Mouse (Mus musculus) spleen, adult 12 weeks (tissue): Measurements from ENCODE around the gene Iqcn.

ENCODE experiments used
- DNase-seq: peaks from one replicate; pipeline ENCODE4 v3.0.0; 2022; ENCODE audit warnings: low spot score

Gene Iqcn

DNA sequence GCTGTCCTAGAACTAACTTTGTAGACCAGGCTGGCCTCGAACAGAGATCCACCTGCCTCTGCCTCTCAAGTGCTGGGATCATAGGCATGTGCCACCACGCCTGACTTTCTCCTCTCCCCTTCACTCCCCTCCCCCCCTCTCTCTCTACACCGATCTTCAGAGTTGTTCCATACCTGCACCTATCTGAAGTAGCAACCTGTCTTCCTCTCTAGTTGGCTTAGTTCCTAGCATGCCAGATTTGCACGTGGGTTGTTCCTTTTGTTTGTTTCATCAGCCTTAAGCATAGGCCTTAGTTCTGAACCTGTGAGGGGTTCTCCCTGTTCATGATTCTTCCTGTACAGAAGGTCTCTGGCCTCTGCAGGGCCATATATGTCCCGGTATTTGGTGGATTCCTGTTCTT, 34.4 kb downstream of the Iqcn start:
- DNase-seq, result no peak

DNA sequence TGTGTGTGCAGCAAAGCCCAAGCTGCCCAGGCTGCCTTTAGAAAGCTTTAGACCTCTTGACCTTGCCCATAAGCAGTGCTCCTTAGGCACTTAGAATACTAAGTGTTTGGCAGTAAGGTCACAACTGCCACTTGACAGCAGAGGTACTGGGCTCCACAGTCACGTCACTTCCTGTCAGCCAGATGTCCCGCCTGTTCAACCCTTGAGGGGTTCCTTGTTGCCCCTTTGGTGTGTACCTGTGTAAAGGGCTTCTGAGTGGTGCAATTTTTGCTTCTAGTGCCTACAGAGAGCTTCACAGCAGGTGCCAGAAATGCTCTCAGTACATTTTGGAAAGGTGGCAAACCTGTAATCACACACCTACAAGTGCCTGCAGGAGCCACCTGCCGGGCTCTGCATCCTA, 35.0 kb downstream of the Iqcn start:
- no peak for DNase-seq

DNA sequence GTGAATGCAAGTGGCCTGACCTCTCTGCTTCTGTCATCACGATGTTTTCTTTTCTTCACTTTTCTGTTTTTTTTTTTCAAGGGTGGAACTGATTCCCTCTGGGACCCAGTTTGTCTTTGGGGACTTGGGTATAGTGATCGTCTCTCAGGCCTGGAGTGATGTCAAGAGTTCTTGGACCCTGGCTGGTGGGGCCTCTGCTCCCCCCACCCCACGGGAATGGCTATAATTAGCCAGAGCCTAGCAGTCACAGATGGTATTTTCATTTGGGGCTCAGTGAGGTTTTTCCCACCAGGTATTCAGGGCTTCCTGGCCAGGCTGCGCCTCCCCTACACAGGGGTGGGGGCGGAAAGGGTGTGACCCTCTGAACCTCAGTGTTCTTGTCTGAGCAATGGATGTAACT, 38.4 kb downstream of the Iqcn start:
- no peak for DNase-seq

DNA sequence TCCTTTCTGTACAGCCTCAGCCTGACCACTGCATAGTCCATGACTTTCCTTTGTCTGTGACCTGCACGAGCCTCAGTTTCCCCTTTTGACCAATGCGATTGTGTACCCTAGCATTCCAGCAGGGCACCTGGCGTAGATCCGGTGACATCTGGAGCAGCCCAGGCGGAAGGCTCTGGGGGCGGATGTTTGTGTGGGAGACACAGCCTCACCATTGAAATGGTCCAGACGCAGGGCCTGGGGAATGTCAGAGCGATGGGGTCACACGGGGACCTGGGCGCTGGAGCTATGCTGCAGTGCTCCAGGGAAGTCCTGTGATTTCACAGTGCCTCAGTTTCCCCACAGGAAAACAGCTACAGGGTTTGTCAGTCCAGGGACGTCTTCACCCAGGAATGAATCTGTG, 38.9 kb downstream of the Iqcn start:
- DNase-seq, result no peak

DNA sequence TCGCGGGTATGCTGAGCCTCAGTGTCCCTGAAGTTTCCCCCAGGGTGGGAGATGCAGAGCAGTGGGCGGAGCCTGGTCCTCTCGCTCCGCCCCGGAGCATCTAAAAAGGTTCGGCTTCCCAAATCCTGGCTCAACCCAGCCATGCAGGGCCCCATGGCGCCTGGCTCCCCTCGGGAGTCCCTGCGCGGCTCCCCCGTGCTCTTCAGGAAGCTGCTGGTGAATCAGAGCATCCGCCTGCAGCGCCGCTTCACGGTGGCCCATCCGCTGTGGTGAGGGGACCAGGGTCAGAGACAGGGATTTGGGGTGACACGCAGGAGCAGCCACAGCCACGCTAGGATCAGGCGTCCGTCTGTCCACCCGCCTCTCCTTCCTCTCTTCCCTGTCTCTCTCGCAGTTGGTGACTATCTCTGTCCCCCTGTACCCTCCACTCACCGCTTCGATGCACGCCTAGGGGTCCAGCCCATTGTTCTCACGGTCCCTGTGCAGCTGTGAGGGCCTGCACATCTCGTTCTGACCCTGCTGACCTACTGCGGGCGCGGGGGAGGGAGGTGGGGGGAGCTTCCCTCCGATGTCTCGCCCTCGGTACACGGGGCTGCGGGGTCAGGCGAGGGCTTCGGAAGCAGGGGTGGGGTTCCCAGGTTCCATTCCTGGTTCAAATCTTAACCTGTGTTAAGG, 39.9 kb downstream of the Iqcn start:
- DNase-seq, result no peak

DNA sequence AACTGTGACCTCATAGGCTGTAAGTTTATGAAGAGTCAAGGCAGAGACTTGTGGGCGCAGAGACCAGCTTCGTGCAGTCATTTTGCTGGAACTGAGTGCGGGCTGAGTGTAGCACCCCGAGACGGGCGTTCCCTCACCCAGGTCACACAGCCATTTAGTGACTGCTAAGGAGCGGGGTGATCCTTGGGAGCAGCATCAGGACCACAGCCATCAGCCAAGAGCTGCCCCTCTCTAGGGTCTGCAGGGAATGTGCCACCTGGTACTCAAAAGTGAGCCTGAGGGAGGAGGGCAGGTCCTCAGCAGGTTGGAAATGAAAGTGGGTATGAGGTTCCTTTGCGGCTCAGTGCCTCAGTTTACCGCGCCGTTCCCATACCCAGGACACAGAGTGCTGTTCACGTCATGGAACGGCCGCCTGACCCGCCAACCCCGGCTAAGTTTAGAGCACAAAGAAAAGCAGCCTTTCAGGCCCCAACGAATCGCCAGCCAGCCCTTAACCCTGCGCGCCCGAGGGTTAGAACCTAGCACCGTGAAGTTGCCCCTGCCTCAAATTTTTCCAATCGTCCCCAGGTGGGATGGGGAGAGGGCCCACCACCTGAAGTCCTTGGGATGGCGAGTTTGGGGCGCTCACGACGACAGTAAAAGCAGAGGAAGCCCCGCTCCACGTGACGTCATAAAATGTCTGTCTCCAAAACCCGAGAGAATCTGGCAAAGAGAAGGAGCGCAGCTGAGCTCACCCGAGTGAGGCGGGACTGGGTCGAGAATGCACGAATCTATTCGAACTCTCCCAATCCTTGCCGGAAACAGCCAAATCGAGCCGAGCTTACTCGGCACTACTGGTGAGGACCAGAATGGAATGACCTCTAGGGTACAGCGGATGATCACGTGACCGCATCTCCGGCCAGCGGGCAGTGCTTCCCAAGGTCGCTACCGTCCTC, 40.7 kb downstream of the Iqcn start:
- DNase-seq, result no peak

DNA sequence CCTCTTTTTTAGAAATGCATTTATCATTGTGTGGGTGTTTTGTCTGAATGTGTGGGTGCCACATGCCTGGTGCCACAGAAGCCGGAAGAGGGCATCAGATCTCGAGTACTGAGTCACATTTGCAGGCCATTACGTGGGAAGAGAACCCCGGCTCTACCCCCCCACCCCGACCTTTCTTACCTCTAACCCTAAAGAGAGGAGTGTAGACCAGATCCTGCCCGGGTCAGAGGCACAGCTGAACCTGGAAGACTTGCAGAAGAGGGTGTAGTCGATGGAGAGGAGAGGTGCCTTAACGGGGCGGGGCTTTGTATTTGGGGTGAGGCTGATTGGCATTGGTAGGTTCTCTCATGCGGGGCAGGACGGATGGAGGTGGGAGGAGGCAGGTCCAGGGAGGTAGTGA, 41.5 kb downstream of the Iqcn start:
- DNase-seq, result no peak

DNA sequence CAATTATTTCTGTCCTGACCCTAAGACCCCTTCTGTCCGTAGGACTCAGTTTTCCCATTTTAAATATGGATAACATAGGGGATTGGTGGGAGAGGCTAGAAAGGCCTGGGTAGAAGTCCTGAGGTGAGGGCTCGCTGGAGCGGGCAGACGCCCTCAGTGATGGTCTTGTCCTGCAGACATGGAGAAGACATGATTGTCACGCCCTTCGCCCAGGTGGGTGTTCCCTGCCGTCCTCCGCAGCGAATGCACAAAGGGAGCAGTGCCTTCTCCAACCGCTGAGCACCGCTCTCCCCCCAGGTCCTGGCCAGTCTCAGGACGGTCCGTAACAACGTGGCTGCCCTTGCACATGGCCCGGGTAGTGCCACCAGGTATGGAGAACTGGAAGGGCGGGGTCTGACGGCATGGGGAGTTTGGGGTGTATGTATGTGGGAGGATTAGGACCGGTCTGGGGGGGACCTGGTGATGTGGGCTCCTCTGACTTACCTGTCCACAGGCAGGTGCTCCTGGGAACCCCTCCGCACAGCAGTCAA, 42.5 kb downstream of the Iqcn start:
- no peak for DNase-seq

DNA sequence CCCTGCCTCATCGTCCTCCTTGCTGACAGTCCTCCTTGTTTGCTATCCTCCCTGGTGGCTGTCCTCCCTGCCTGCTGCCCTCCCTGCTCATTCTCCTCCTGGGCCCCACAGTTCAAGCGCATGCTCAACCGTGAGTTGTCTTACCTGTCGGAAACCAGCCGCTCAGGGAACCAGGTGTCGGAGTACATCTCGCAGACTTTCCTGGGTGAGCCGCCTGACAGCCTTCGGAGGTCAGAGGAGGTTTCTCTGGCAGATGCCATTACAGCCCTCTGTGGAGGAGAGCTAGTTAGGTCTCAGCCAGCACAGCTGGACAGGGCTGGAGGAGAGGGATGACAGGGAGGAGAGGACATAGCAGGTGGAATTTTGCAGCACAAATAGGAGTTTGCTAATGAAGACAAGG, 43.4 kb downstream of the Iqcn start:
- no peak for DNase-seq

DNA sequence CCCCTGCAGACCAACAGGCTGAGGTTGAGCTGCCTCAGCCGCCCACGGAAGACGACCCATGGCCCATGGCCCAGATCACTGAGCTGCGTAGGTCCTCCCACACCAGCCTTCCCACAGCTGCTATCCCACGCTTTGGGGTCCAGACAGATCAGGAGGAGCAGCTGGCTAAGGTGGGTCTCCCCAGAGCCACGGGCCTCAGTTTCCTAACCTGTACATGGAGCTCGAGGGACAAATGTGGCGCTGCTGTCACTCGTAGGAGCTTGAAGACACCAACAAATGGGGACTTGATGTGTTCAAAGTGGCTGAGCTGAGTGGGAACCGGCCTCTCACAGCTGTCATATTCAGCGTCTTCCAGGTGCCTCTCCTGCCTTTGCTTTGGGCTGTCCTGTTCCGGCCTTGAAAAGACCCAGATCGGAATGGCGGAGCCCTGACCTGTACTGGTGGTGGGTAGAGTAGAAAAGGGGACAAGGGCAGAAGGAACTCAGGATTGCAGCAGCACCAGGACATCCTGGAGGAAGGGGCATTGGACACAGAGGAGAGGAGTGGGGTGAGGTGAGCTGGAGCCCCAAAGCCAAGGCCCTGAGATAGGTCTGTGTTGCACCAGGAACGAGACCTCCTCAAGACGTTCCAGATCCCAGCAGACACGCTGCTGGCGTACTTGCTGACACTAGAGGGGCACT, 44.1 kb downstream of the Iqcn start:
- no peak for DNase-seq

DNA sequence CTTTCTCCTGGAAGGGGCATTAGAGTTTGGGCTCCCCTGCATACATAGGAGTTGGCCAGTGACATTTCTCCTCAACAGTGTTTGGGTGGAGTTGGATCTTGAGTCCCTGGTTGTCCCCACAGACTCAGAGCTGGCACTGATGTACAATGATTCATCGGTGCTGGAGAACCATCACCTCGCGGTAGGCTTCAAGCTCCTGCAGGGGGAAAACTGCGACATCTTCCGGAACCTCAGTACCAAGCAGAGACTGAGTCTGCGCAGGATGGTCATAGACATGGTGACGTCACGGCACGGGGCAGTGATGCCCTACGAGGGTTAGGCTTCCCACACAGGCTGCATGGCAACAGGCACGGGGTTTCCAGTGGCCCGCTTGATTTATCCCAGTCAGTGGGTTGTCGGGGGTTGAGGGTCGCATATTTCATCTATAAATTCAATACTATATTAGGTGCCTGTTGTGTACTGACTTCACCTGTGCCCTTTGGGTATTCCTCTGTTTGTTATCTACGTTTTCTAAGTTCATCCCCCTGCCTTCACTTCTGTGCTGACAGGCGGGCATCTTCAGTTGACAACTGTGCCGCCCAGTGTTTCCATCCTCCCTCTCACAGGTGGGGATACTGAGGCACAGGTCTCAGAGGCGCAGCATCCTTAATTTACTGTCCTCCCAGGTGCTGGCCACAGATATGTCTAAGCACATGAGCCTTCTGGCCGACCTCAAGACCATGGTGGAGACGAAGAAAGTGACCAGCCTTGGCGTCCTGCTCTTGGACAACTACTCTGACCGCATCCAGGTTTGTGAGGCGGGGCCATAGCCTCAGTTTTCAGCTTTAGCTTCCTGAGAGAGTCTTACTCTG, 45.2 kb downstream of the Iqcn start:
- no peak for DNase-seq

DNA sequence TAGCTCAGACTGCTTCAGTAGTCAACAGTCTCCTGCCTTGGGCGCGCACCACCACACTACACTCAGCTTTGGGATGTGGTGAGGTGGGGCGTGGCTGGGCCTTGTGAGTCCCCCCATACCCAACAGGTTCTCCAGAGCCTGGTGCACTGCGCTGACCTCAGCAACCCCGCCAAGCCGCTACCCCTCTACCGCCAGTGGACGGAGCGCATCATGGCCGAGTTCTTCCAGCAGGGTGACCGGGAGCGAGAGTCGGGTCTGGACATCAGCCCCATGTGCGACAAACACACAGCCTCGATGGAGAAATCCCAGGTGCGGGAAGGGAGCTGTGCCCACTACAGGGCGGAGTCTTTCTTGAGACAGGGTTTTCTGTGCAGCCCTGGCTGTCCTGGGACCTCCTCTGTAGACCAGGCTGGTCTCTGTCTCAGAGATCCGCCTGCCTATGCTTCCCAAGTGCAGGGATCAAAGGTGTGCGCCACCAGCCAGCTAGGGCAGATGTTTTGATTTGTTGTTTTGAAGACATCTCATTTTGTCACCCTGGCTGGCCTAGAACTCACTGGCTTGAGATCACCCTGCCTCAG, 45.9 kb downstream of the Iqcn start:
- no peak for DNase-seq

DNA sequence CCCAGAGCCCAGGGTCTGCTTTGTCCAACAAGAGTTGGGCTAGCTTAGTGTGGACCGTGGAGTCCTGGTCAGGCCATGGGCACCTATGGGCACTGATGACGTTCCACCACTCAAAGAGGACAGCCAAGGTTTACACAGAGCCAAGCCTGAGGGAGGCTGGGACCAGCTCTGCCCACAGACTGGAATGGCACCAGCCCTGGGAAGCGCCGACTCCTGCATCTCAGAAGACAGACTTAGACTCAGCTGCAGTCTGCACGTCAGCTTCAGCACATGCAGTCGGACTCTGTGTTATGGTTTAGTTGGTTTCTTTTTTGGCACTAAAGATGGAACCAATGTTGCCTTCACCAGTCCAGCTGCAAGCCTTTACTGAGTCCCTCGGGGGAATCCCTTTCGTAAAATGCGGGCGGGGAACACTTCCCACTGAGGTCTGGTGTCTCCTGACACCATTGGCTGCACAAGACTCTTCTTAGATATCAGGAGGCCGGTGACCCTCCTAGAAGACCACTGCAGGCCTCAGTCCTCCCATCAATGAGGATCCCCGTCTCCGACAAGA, 46.9 kb downstream of the Iqcn start:
- DNase-seq, result no peak

DNA sequence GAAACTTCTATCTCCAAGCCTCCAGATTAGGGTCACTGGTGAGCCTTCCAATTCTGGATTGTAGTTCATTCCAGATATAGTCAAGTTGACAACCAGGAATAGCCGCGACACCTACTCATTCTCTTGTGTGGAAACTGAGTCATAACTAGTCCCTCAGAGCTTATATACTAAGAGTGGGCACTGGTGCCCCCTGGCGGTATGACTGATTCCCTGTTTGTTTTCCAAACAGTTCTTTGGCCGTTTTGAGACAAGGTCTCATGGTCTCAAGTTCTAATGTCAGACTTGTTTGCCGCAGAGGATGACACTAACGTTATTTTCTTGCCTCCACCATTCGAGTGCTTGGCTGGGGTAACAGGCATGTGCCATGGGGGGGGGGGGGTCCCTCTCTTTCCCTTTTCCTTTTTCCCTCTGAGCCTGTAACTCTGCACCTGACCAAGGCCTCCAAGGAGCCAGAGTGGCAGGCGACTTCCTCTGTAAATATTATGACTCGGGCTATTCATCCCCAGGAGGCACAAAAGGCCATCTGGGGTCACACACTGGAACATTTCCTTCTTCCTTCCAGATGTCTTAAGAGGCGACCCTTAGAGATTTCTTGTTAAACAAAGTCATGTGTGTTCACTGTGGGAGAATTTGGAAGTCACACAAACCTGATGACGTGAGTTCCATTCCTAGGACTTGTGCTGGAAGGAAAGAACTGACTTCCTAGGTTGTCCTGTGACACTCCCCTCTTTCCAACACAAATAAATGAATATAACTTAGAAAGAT, 48.9 kb downstream of the Iqcn start:
- DNase-seq, result peak; percentile 62

DNA sequence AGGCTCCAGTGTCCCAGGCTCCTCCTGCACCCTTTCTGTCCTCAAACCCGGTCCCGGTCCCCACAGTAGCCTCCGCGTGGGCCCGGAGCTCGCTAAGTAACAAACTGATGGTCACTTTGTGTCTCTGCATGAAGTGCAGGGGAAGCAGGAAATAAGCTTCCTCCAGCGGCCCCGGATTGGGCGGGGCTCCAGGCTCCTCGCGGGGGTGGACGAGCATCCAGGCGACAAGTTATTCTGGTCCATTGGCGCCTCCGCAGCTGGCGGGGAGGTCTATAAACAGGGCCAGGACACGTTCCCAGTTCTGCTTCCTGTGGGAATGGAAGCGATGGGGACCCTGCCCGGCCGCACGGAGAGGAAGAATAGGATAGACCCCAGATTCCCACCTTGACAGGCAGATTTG, 49.9 kb downstream of the Iqcn start:
- DNase-seq, result peak; percentile 56

DNA sequence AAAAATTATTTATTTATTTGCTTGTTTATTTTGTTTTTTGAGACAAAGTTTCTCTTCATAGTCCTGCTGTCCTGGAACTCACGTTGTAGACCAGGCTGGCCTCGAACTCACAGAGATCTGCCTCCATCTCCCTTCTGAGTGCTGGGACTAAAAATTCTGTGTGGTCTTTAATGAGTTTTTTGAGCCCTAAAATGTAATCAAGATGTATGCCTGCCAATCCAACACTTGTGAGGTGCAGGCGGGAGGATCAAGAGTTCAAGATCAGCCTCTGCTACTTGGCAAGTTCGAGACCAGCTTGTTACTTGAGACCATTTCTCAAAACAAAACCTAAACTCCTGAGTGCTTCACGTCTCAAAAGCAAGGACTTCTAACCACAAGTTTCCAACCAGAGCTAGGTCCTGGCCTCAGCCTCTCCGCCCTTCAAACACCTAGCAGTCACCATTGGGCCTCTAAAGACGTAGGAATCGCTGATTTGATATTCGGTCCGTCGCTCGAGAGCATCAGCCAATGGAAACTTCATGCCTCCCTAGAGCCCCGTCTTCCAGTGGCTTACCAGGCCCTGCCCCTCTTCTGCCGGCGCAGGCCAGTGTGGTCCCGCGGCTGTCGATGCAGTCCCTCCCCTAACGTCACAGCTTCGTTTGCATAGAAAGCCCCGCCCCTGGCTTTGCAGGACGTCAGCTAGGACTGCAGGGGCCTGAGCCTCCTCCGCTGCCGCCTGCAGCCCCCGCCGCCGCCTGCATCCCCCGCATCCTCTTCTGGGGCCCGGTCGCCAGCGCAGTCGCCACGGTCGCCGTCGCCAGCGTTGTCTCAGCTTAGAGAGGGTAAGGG, 51.0 kb downstream of the Iqcn start, which contains the start of gene Rab3a:
Gene Rab3a (plus strand): TSS at position 637 of the 828 bp plus-strand sequence.
- DNase-seq, result peak; percentile 89

DNA sequence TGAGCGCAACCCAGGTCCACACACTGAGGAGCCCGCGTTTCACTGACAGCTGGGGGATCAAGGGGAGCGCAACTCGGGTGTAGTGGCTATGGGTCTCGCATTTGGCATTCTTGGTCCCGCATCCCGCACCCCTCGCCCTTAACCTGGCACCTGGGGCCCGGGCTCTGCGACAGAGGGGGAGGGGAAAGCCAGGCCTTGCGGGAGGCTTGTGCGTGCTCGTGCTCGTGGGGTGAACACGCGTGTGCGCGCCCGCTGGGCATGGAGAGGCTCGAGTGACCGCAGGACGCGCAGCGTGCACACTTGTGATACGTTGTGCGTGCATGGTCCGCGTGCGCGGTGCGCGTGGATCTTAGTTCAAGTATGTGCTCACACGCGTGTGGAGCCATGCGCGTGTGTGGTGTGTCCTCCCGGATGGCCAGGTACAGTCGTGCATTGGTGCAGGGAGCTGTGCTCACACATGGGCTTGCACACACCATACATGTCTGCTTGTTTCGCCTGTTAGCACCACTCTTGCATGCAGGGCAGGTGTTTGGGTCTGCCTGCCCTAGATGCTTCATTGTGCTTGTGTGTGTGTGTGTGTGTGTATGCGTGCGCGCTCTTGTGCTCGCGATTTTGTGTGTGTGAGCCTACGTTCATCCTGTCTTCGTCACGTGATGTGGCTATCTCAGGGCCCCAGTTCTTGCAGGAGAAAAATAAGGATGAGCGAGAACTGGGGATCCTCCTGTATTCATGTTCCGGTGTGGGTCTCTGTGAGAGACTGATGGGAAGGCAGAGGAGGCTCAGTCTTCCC, 51.8 kb downstream of the Iqcn start:
- DNase-seq, result no peak

DNA sequence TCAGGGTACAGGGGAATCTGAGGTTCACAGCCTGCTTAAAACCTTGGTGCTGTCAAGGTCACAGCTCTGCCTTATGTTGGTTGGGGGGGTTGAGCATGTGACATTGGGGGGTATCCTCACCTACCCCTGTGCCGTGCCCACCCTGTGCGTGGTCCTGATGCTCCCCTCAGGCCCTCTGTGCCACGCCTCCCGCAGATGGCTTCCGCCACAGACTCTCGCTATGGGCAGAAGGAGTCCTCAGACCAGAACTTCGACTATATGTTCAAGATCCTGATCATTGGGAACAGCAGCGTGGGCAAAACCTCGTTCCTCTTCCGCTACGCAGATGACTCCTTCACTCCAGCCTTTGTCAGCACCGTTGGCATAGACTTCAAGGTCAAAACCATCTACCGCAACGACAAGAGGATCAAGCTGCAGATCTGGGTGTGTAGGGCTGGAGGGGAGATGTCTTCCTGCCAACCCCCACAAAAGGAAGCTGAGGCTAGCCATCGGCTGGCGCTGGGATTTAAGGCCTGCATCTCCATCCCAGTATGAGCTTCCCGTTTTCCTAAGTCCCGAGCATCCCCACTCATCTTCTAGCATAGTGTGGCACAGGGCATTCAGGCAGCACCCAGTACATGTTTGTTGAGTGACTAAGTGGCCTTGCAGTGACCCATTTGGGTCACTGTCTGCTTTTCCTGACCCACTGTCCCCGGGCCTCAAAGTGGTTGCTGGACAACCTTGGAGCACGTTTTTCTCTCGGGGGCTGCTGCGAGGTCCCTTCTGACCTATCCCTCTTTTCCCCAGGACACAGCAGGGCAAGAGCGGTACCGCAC, 52.6 kb downstream of the Iqcn start:
- no peak for DNase-seq
